Mouse (Mus musculus): ENCODE measurements around the gene Zfp607b. TPM values are rescaled to one million over a fixed set of nuclear protein-coding genes. Genes with fewer than 3 reads are reported as not detected.

Gene Zfp607b
- polyA plus RNA-seq, 1 experiment: 4.6 TPM

DNA sequence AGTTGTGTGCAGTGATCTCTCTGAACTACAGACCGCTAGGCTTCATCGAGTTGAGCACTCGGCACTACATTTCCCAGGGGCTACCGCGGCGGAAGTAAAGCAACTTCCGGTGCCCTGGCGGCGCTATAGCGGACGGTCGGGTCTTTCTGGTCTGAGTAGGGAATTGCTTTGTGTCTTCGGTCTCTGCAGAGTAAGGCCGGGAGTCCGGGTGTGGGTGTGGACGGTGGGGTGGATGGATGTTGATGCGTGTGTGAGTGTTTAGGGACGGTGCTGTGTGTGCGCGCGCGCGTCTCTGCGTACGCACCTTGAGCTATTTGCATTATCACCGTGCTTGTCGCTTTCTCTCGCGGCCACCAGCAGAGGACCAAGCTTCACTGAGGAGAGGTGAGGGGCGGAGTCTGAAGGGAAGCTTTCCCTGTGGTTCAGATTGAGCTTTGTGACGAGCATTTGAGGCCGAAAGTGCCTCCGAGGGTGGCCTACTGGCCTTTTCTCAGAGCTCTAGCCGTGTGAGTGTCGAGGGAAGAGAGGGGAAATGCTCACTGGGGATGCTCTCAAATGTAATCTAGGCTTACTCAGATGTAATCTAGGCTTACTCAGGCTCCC lies 42.2 kb downstream of the Zfp607b start, which contains the start of gene Zfp60:
TSS of gene Zfp60 (plus strand) at position 109 of the 603 bp plus-strand sequence.
- under 1% methylated on average over 35 of the region's 35 CpGs for WGBS
- peak; percentile 86 to 90 for DNase-seq
- TF ChIP-seq POLR2A (IDR thresholded peaks at IDR 0.05; ENCODE audit: borderline replicate concordance, insufficient read depth, low read length) (peak; percentile 95; the same call in 1 of the 2 replicates), CTCF (IDR thresholded peaks at IDR 0.05; ENCODE audit: borderline replicate concordance, insufficient read depth, low read depth, low read length) (peak; percentile 58; the same call in 1 of the 2 replicates)
- H3K27me3 ChIP-seq (ENCODE audit: control insufficient read depth, insufficient read depth, low read length): no peaks in the 10 kb centered on the region
- peaks cover 4% of the 10 kb centered on the region for H3K4me1 ChIP-seq (ENCODE audit: control insufficient read depth, insufficient read depth, low read length)
- peak within 1 kb of the TSS; percentile 55 for H3K4me3 ChIP-seq (replicated peaks; ENCODE audit: insufficient read depth, low read depth, low read length)
- peak within 1 kb of the TSS; percentile 63 for H3K27ac ChIP-seq (ENCODE audit: insufficient read depth, low read length)

DNA sequence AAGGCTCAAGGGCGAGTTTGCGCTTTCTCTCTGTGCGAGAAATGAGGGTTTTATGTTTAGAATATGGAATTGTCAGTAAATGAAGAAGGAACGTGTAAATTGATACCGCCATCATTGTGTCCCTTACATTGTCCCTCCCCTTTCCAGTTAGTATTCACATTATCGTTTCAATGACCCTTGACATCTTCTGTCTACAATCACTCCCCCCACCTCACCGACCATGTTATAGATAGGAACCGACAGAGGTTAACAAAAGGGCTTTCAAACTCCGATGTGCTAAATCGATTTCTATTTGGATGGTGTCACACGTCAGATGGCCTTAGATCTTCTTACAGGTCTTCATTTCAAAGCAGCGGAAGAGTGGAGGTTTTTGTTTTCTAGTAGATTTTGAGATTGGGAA lies 42.8 kb downstream of the Zfp607b start:
- Histone ChIP-seq H3K4me1 (ENCODE audit: control insufficient read depth, insufficient read depth, low read length) (peaks cover 4% of the 10 kb centered on the region), H3K27ac (ENCODE audit: insufficient read depth, low read length) (peak overlapping the region; percentile 63; the same call in 1 of the 2 replicates), H3K27me3 (ENCODE audit: control insufficient read depth, insufficient read depth, low read length) (no peaks in the 10 kb centered on the region), H3K4me3 (replicated peaks; ENCODE audit: insufficient read depth, low read depth, low read length) (peak overlapping the region; percentile 55)
- under 1% methylated on average over 12 of the region's 12 CpGs for WGBS
- TF ChIP-seq CTCF (IDR thresholded peaks at IDR 0.05; ENCODE audit: borderline replicate concordance, insufficient read depth, low read depth, low read length) (no peak), POLR2A (IDR thresholded peaks at IDR 0.05; ENCODE audit: borderline replicate concordance, insufficient read depth, low read length) (no peak)
- no peak for DNase-seq

DNA sequence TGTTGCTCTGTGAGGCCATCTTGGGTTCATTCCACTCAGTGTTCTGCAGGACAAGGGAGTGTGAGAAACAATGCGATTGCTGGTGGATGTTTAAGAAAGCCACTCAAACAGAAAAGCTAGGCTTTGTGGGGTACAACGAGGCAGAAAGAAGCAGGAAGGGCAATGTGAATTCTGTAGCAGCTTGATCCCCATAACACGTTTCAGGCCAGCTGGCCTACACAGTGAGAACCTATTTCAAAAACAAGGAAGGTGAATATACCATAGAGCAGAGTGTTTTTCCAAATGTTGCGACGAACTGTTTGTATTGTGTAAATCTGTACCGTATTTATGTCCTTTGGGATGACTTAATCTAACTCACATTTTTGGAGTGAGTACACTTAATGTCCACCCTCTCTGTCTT lies 43.4 kb downstream of the Zfp607b start:
- Histone ChIP-seq H3K27ac (ENCODE audit: insufficient read depth, low read length) (peak overlapping the region; percentile 63; the same call in 1 of the 2 replicates), H3K4me3 (replicated peaks; ENCODE audit: insufficient read depth, low read depth, low read length) (peak overlapping the region; percentile 31), H3K4me1 (ENCODE audit: control insufficient read depth, insufficient read depth, low read length) (peaks cover 4% of the 10 kb centered on the region), H3K27me3 (ENCODE audit: control insufficient read depth, insufficient read depth, low read length) (no peaks in the 10 kb centered on the region)
- 45% methylated on average over 6 of the region's 6 CpGs for WGBS
- TF ChIP-seq CTCF (IDR thresholded peaks at IDR 0.05; ENCODE audit: borderline replicate concordance, insufficient read depth, low read depth, low read length) (no peak), POLR2A (IDR thresholded peaks at IDR 0.05; ENCODE audit: borderline replicate concordance, insufficient read depth, low read length) (no peak)
- no peak for DNase-seq

DNA sequence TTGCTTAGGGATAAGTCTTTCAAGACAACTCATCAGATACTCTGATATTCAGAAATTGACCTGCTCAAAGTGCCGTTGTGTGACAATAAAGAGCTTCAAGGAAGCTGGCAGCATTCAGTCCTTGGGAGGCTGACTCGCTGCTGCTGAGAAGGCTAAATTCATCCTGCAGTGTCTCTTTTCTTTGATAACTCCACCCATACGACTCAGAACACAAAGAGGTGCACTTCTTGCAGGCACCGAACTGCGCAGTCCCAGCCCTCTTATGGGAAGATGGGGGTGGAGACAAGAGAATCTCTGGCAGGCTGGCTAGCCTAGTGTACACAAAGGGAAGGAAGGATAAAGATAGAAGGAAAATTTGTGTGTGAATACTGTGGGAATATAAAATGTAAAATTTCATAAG lies 46.3 kb downstream of the Zfp607b start:
- H3K4me1 ChIP-seq (ENCODE audit: control insufficient read depth, insufficient read depth, low read length): peaks cover 4% of the 10 kb centered on the region
- no peak overlapping the region for H3K4me3 ChIP-seq (replicated peaks; ENCODE audit: insufficient read depth, low read depth, low read length)
- no peak overlapping the region for H3K27ac ChIP-seq (ENCODE audit: insufficient read depth, low read length)
- no peaks in the 10 kb centered on the region for H3K27me3 ChIP-seq (ENCODE audit: control insufficient read depth, insufficient read depth, low read length)
- 26% methylated on average over 5 of the region's 5 CpGs for WGBS
- TF ChIP-seq POLR2A (IDR thresholded peaks at IDR 0.05; ENCODE audit: borderline replicate concordance, insufficient read depth, low read length) (no peak), CTCF (IDR thresholded peaks at IDR 0.05; ENCODE audit: borderline replicate concordance, insufficient read depth, low read depth, low read length) (no peak)
- no peak for DNase-seq

Other genes starting within 250 kb of the Zfp607b start
- gene Sptbn4, start 241.7 kb upstream of the Zfp607b start, polyA plus RNA-seq (2012; rRNA removed): 171 and 177 TPM in 2 replicates
- 24.2 and 25.2 TPM in 2 replicates for gene Blvrb, start 241.4 kb upstream of the Zfp607b start, polyA plus RNA-seq (2012; rRNA removed)
- gene Sertad3, start 215.6 kb upstream of the Zfp607b start, polyA plus RNA-seq (2012; rRNA removed): 8.1 and 8.9 TPM in 2 replicates
- gene Sertad1, start 202.4 kb upstream of the Zfp607b start, polyA plus RNA-seq (2012; rRNA removed): 17.4 and 17.9 TPM in 2 replicates
- gene Prx, start 190.0 kb upstream of the Zfp607b start, polyA plus RNA-seq (2012; rRNA removed): 0.34 and 0.43 TPM in 2 replicates
- 0.20 and 0.21 TPM in 2 replicates for gene Hipk4, start 166.1 kb upstream of the Zfp607b start, polyA plus RNA-seq (2012; rRNA removed)
- 220 and 242 TPM in 2 replicates for gene Pld3, start 136.1 kb upstream of the Zfp607b start, polyA plus RNA-seq (2012; rRNA removed)
- gene 2310022A10Rik, start 136.1 kb upstream of the Zfp607b start, polyA plus RNA-seq (2012; rRNA removed): 45.7 and 46.2 TPM in 2 replicates
- 106 and 119 TPM in 2 replicates for gene Akt2, start 97.8 kb upstream of the Zfp607b start, polyA plus RNA-seq (2012; rRNA removed)
- gene Ttc9b, start 35.4 kb upstream of the Zfp607b start, polyA plus RNA-seq (2012; rRNA removed): 62.2 and 67.5 TPM in 2 replicates
- gene Map3k10, start 14.7 kb upstream of the Zfp607b start, polyA plus RNA-seq (2012; rRNA removed): 96.7 and 99.4 TPM in 2 replicates
- 15.8 and 16.3 TPM in 2 replicates for gene Zfp60, start 42.0 kb downstream of the Zfp607b start, polyA plus RNA-seq (2012; rRNA removed)
- gene Zfp626, start 117.9 kb downstream of the Zfp607b start, polyA plus RNA-seq (2012; rRNA removed): 3.7 and 3.9 TPM in 2 replicates
- 4.0 and 4.4 TPM in 2 replicates for gene Zfp59, start 149.3 kb downstream of the Zfp607b start, polyA plus RNA-seq (2012; rRNA removed)
- 0.62 and 0.70 TPM in 2 replicates for gene Zfp607a, start 168.2 kb downstream of the Zfp607b start, polyA plus RNA-seq (2012; rRNA removed)
- gene Zfp974, start 240.1 kb downstream of the Zfp607b start, polyA plus RNA-seq (2012; rRNA removed): 5.7 and 7.2 TPM in 2 replicates